Mouse (Mus musculus) thymus, postnatal 10 days (tissue): ENCODE measurements around the gene Gm6526.
"Not testable (repeated sequence)": the region's sequence is repeated elsewhere in the genome, so short reads cannot be mapped to it uniquely, and the experiment has no call there.

ENCODE experiments used
- DNase-seq, 2 experiments: peaks; one replicate each; pipeline ENCODE4 v3.0.0; 2021; ENCODE audit warnings: low spot score in 2 of 2

Gene Gm6526

DNA sequence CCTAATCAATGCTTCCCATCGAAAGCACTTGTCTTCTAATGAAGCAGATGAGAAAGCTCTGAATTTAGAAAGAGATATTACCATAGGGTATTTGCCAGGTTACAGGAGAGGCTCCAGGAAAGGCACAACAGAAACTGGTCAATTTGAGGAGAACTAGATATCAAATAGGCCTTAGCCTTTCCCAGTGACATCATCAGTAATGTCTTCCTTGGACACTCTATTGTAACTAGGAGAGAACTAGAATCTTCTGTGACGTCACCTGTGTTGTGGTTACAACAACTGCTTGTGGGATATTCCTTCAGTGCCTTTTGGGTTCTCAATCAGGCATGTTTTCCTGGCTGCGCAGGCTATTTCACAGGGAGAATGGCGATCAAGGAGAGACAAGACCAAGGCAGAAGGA, at the start of gene Gm6526:
Gene Gm6526 (plus strand): TSS at position 301 of the 400 bp plus-strand sequence.
- DNase-seq: not testable (repeated sequence)

GRCm38 (mm10) chr14:43727385-43727784, 20.3 kb upstream of the Gm6526 start, which contains the start of gene Gm16506:
Gm16506 (minus strand) TSS chr14:43727485.
- DNase-seq: not testable (repeated sequence)

DNA sequence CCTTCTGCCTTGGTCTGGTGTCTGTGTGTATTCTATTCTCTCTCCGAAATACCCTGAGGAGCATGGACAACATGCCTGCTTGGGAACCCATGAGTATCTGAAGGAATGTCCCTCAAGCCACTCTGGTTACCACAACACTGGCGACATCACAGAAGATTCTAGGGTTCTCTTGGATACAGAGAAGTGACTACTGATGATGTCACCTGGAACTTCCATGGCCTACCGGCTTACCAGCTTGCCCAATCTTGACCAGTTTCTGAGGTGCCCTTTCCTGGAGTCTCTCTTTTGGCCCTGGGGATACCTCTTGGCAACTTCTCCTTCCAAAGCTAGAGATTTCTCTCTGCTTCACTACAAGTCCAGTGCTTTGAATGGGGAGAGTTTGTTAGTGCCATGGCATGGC, 37.0 kb downstream of the Gm6526 start, which contains the start of gene Gm8180:
Gene Gm8180 (minus strand): TSS at position 101 of the 400 bp plus-strand sequence.
- not testable (repeated sequence) for DNase-seq

DNA sequence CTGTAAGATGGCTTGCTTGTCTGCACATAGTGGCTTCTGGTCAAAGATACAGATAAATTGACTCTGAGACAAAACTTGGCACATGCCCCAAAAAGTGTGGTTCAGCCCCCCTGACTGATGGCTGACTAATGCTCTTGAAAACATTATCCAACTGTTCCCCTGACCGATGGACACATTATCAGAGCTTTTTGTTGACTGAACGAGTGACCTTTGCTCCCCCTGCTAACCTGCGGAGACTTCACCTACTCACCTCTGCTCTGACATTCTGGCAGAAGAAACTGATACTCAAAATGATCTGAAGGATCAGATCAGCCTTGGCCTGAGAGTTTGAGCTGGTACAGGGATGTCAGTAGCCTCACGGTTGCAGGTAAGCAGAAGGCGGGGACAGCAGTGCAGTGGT, 46.1 kb downstream of the Gm6526 start:
- DNase-seq: not testable (repeated sequence)

DNA sequence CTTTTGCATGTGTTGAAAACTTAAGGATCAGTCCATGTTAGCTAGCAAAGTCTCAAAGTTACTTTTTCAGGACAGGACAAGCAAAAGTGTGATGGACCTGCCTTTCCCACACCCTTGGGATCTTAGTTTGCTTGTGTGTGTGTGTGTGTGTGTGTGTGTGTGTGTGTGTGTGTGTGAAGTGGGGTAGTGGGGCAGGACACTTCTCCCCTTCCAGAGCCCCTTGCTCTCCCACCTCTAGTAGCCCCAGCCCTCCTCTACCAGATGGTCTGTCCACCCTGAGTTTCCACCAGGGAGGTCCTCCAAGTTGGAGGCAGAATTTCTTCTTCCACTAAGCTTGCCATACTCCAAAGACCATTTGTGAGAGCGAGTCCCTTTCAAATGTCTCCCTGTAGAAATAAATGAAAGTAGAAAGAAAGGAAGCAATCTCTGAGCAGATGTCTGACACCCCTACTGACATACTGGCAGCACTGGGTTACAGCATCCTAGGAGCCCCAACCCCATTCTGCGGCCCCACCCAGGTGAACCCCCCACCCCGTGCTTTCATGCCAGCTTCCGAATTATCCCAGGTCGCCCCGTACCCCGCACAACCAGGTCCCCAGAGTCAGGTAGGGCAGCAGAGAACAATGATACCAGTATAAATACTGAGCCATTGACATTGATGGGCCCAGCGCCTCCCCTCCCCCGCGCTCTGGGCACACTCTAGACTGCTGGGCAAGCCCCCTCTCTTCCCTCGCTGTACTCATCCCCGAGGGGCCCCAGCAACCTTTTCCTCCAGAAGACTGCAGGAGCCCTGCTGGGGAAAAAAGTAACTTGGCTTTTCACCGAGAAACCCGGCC, 48.6 kb downstream of the Gm6526 start:
- DNase-seq: no peak

DNA sequence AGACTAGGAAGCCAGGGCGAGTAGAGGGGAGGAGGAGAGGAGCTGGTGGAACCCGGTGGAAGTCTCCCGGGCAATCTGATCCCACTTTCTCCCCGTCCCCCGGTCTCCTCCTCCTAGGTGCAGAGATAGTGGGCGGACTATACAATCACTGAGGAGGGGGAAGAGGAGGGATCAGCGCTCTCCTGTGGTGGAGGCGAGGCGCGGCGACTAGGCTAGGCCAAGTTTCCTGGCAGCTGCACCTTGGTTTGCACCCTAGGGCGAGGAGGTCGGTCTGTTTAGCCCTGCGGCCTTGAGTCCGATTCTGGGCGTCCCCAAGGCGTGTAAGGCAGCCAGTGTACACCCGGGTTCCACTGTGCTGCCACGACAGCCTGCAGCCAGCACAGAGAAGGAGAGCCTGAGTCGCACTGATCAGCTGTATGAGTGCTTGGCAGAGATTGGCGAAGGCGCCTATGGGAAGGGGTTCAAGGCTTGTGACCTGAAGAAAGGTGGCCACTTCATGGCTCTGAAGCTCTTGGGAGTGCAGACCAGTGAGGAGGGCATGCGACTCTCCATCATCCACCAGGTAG, 49.3 kb downstream of the Gm6526 start:
- DNase-seq: not testable (repeated sequence)

DNA sequence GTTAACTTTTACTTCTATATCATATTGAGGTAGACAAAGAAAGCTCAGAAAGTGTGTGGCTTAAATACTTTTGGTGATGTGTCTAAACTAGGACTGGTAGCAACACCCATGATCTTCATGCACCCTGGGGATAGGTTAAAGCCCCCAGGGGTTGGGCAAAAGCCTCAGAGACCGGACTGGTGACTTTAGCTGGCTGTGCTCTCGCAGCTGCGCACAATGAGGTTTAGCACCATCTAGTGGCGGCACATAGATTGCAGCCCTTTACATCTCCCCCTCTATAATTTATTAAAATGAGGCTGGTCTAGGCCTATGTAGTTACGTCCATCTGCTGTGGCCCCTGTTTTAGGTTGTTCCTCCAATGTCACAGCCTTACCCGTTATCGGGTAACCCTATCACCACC, 56.8 kb downstream of the Gm6526 start:
- DNase-seq: not testable (repeated sequence)
